9 mouse cellular contexts compared by ENCODE assay signal in the genomic region with DNA sequence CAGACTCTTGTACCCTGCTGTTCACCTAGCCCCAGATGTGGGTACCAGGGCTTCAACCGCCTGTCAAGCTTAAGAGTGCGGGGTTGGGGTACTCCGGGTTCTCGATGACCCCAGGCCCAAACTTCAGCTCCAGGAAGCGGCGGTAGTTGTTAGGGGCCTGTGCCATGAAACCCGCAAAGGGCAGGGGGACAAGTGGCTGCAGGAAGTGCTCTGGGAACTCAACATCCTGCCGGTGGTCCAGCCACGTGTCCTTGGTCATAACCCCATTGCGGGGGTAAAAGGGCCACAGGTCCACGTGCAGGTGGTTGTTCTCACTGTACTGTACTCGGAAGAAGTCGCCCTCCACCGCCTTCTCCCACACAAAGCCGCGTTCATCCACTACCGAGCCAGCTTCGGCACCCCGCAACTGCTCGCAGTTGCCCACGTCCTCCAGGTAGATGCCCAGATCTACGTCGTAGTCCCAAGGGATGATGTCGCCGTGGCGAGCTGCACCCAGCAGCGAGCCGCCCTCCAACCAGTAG. TPM values are rescaled to one million over a fixed set of nuclear protein-coding genes. Genes with fewer than 3 reads are reported as not detected.
DNase-seq lines count a peak whose midpoint lies in the region; ATAC-seq and TF ChIP-seq lines count a peak whose summit lies in the region.
"Had no signal": no experiment of that assay in that cellular context is flagged by ENCODE, and none has a peak within 500 bp of the region (broad histone marks: within the 10 kb centered on the region; RNA-seq: fewer than 3 reads in every experiment).

No protein-coding gene starts in this region.

- TF ChIP-seq CTCF in lung, embryonic 14.5 days (IDR thresholded peaks at IDR 0.05; ENCODE audit: low read depth) = no peak

- no peak overlapping the region for H3K27ac ChIP-seq in lung, embryonic 14.5 days (ENCODE audit: low read depth)
- H3K27ac ChIP-seq in limb, embryonic 13.5 days = no peak overlapping the region
- no peak overlapping the region for H3K27ac ChIP-seq in stomach, embryonic 16.5 days (ENCODE audit: low read length)
- H3K27ac ChIP-seq: liver, embryonic 14.5 days had no signal

- DNase-seq in cerebellum, adult 18-20 months = no peak
- DNase-seq in lung, embryonic 14.5 days = no peak
- DNase-seq in lung, postnatal 10 days = no peak
- DNase-seq in gastrocnemius, adult 8-10 months (ENCODE audit: low spot score in 2 of 2) = no peak
- DNase-seq in thymus, postnatal 36 days = no peak

- peak overlapping the region; percentile 48; the same call in 1 of the 2 replicates for H3K9ac ChIP-seq in lung, embryonic 14.5 days
- H3K9ac ChIP-seq in limb, embryonic 13.5 days = peak overlapping the region; percentile 67
- H3K9ac ChIP-seq in stomach, embryonic 16.5 days (ENCODE audit: low read length) = no peak overlapping the region
- H3K9ac ChIP-seq: liver, embryonic 14.5 days had no signal

- peak overlapping the region; percentile 40 for H3K4me3 ChIP-seq in lung, embryonic 14.5 days (ENCODE audit: low read depth, low read length)
- peak overlapping the region; percentile 49 for H3K4me3 ChIP-seq in limb, embryonic 13.5 days
- H3K4me3 ChIP-seq in stomach, embryonic 16.5 days (replicated peaks; ENCODE audit: low read length) = peak overlapping the region; percentile 40

- H3K4me1 ChIP-seq in lung, embryonic 14.5 days (ENCODE audit: insufficient read depth) = peaks cover 8% of the 10 kb centered on the region; the same call in 1 of the 2 replicates
- peaks cover 30% of the 10 kb centered on the region for H3K4me1 ChIP-seq in limb, embryonic 13.5 days
- peaks cover 11% of the 10 kb centered on the region for H3K4me1 ChIP-seq in stomach, embryonic 16.5 days (ENCODE audit: control insufficient read depth, insufficient read depth, low read length)

- 50% methylated on average over 28 of the region's 28 CpGs for WGBS in lung, embryonic 14.5 days
- 46% methylated on average over 28 of the region's 28 CpGs for WGBS in limb, embryonic 13.5 days
- WGBS in stomach, embryonic 16.5 days = 68% methylated on average over 28 of the region's 28 CpGs

- H3K9me3 ChIP-seq in lung, embryonic 14.5 days (ENCODE audit: low read depth, low read length) = no peaks in the 10 kb centered on the region
- H3K9me3 ChIP-seq in limb, embryonic 13.5 days = no peaks in the 10 kb centered on the region
- H3K9me3 ChIP-seq in stomach, embryonic 16.5 days (replicated peaks; ENCODE audit: control insufficient read depth, low read length) = no peaks in the 10 kb centered on the region

- peak; percentile 8; the same call in 1 of the 2 replicates for ATAC-seq in cerebellum, adult (ENCODE audit: insufficient number of reproducible peaks, low FRiP score, low TSS enrichment)
- no peak; the same call in 1 of the 2 replicates for ATAC-seq in lung, embryonic 14.5 days (ENCODE audit: insufficient read depth)
- ATAC-seq in limb, embryonic 13.5 days (ENCODE audit: low FRiP score, low read depth) = no peak
- ATAC-seq in stomach, embryonic 16.5 days (ENCODE audit: insufficient read depth, low FRiP score) = no peak

- peaks cover 12% of the 10 kb centered on the region; the same call in 1 of the 2 replicates for H3K27me3 ChIP-seq in lung, embryonic 14.5 days (ENCODE audit: insufficient read depth, low read length)
- H3K27me3 ChIP-seq in limb, embryonic 13.5 days = peaks cover 31% of the 10 kb centered on the region
- peaks cover 4% of the 10 kb centered on the region; the same call in 1 of the 2 replicates for H3K27me3 ChIP-seq in stomach, embryonic 16.5 days (ENCODE audit: control insufficient read depth, insufficient read depth, low read length)

- H3K4me2 ChIP-seq in lung, embryonic 14.5 days = peak overlapping the region; percentile 93
- H3K4me2 ChIP-seq in limb, embryonic 13.5 days (replicated peaks) = peak overlapping the region; percentile 98
- peak overlapping the region; percentile 67 for H3K4me2 ChIP-seq in stomach, embryonic 16.5 days (ENCODE audit: low read depth, low read length)

- H3K36me3 ChIP-seq in lung, embryonic 14.5 days (ENCODE audit: insufficient read depth) = peaks cover 32% of the 10 kb centered on the region
- H3K36me3 ChIP-seq in limb, embryonic 13.5 days = peaks cover 55% of the 10 kb centered on the region
- H3K36me3 ChIP-seq in stomach, embryonic 16.5 days (ENCODE audit: control insufficient read depth, insufficient read depth, low read length) = 0 out of 2 replicates have a peak, but pooled peaks cover 10% of the 10 kb centered on the region

RNA-seq across cellular contexts. Expression of gene Strn4, which starts 5.2 kb away (rescaled TPM):
- 117 and 134 TPM in 2 replicates for polyA plus RNA-seq in lung, embryonic 14.5 days (2014; fragmentation: Nextera tagmentation; extraction: Ambion mirVana)
- polyA plus RNA-seq in limb, embryonic 13.5 days (2015; fragmentation: Nextera tagmentation; extraction: Ambion mirVana) = 117 and 124 TPM in 2 replicates
- 68.5 and 80.0 TPM in 2 replicates for polyA plus RNA-seq in stomach, embryonic 16.5 days (2015; fragmentation: Nextera tagmentation; extraction: Ambion mirVana)
- 10 to 100 TPM; 11.0 to 15.6 (median 14.0) TPM for total RNA-seq in gastrocnemius, adult 8-10 months (2022)

RNA-seq across cellular contexts. Expression of gene Fkrp, which starts 6.1 kb away (rescaled TPM):
- 27.7 and 31.9 TPM in 2 replicates for polyA plus RNA-seq in lung, embryonic 14.5 days (2014; fragmentation: Nextera tagmentation; extraction: Ambion mirVana)
- 32.4 and 33.3 TPM in 2 replicates for polyA plus RNA-seq in limb, embryonic 13.5 days (2015; fragmentation: Nextera tagmentation; extraction: Ambion mirVana)
- 18.1 and 21.4 TPM in 2 replicates for polyA plus RNA-seq in stomach, embryonic 16.5 days (2015; fragmentation: Nextera tagmentation; extraction: Ambion mirVana)
- 10 to 100 TPM; 55.5 to 67.9 (median 62.9) TPM for total RNA-seq in gastrocnemius, adult 8-10 months (2022)

RNA-seq across cellular contexts. Expression of gene Slc1a5, which starts 29.3 kb away (rescaled TPM):
- polyA plus RNA-seq in lung, embryonic 14.5 days (2014; fragmentation: Nextera tagmentation; extraction: Ambion mirVana) = 32.6 and 35.7 TPM in 2 replicates
- polyA plus RNA-seq in limb, embryonic 13.5 days (2015; fragmentation: Nextera tagmentation; extraction: Ambion mirVana) = 33.1 and 35.5 TPM in 2 replicates
- 43.1 and 46.6 TPM in 2 replicates for polyA plus RNA-seq in stomach, embryonic 16.5 days (2015; fragmentation: Nextera tagmentation; extraction: Ambion mirVana)
- 10 to 100 TPM in 3 of 4 experiments, 1 to 10 TPM in 1; 8.7 to 30.2 (median 14.9) TPM for total RNA-seq in gastrocnemius, adult 8-10 months (2022)

RNA-seq across cellular contexts. Expression of gene Prkd2, which starts 32.2 kb away (rescaled TPM):
- polyA plus RNA-seq in lung, embryonic 14.5 days (2014; fragmentation: Nextera tagmentation; extraction: Ambion mirVana) = 19.6 and 20.2 TPM in 2 replicates
- 20.8 and 20.9 TPM in 2 replicates for polyA plus RNA-seq in limb, embryonic 13.5 days (2015; fragmentation: Nextera tagmentation; extraction: Ambion mirVana)
- polyA plus RNA-seq in stomach, embryonic 16.5 days (2015; fragmentation: Nextera tagmentation; extraction: Ambion mirVana) = 11.1 and 11.8 TPM in 2 replicates
- 1 to 10 TPM; 2.5 to 4.1 (median 3.4) TPM for total RNA-seq in gastrocnemius, adult 8-10 months (2022)
